Mouse (Mus musculus) neural tube, embryonic 14.5 days (tissue): ENCODE measurements at regions not wholly inside any gene's neighbourhood (a gene's known extent, or its start where the extent isn't known, plus 50 kb on each side); places are given as distances from the start of the nearest gene placed in this dataset.

Source experiments
- ATAC-seq: fragments of 200-750 bp; cut with Nextera tagmentation; 2 replicates; pipeline ENCODE4 v1.8.0; 2017; ENCODE audit warnings: low read depth, mild to moderate bottlenecking, moderate TSS enrichment, moderate library complexity
- H3K27ac ChIP-seq: fragments of 300-500 bp; sonication (generic); 2 replicates; pipeline ENCODE4 v1.5.1; 2014; ENCODE audit warnings: low read depth, mild to moderate bottlenecking, control low read depth, low read length, moderate library complexity, mixed read lengths
- H3K27me3 ChIP-seq: fragments of 300-500 bp; sonication (generic); 2 replicates; pipeline ENCODE4 v1.6.1; 2014; ENCODE audit warnings: low read length; ENCODE audit not compliant: control insufficient read depth, insufficient read depth
- H3K36me3 ChIP-seq: fragments of 300-500 bp; sonication (generic); 2 replicates; pipeline ENCODE4 v1.6.1; 2014; ENCODE audit warnings: low read length, mixed read lengths; ENCODE audit not compliant: control insufficient read depth, insufficient read depth
- H3K4me1 ChIP-seq: fragments of 300-500 bp; sonication (generic); 2 replicates; pipeline ENCODE4 v1.6.1; 2014; ENCODE audit warnings: low read length; ENCODE audit not compliant: control insufficient read depth, insufficient read depth
- H3K4me2 ChIP-seq: fragments of 300-500 bp; sonication (generic); 2 replicates; pipeline ENCODE4 v1.6.1; 2014; ENCODE audit warnings: mild to moderate bottlenecking, low read depth, low read length, control low read depth
- H3K4me3 ChIP-seq: fragments of 300-500 bp; sonication (generic); 2 replicates; pipeline ENCODE4 v1.5.1; 2014; ENCODE audit warnings: low read depth, low read length, control low read depth, mixed read lengths
- H3K9ac ChIP-seq: fragments of 300-500 bp; sonication (generic); replicated peaks from 2 replicates; pipeline ENCODE4 v1.6.1; 2014; ENCODE audit warnings: low read depth, mild to moderate bottlenecking, control low read depth, low read length, mixed read lengths
- H3K9me3 ChIP-seq: fragments of 300-500 bp; sonication (generic); 2 replicates; pipeline ENCODE4 v1.6.1; 2016; ENCODE audit warnings: low read length; ENCODE audit not compliant: control insufficient read depth
- WGBS: fragments of 180-500 bp; shearing (Covaris S2); extraction: QIAGEN DNeasy Blood & Tissue Kit; methylation state at CpG from one replicate; pipeline ENCODE4 v1.1.7; 2014; 5-methylcytosine and 5-hydroxymethylcytosine counted together

GRCm38 (mm10) chr9:84775190-84775589, 537.4 kb upstream of the Gm11114 start:
- no peak overlapping the region for H3K9ac ChIP-seq
- WGBS, result 84% methylated on average over 2 of the region's 2 CpGs
- no peak overlapping the region for H3K27ac ChIP-seq
- H3K9me3 ChIP-seq, result no peaks in the 10 kb centered on the region
- H3K4me3 ChIP-seq, result no peak overlapping the region
- no peaks in the 10 kb centered on the region for H3K27me3 ChIP-seq
- ATAC-seq, result no peak
- no peak overlapping the region for H3K4me2 ChIP-seq
- no peaks in the 10 kb centered on the region for H3K4me1 ChIP-seq
- H3K36me3 ChIP-seq, result no peaks in the 10 kb centered on the region

- whole genome bisulfite sequencing, result 83% methylated on average over 1 of the region's 1 CpGs
- Histone ChIP-seq H3K36me3 (no peaks in the 10 kb centered on the region), H3K4me3 (no peak overlapping the region), H3K27ac (no peak overlapping the region), H3K27me3 (no peaks in the 10 kb centered on the region), H3K4me2 (no peak overlapping the region), H3K4me1 (no peaks in the 10 kb centered on the region), H3K9ac (no peak overlapping the region), H3K9me3 (no peaks in the 10 kb centered on the region)
- ATAC-seq, result no peak
Observed at GRCm38 (mm10) chr9:84779125-84779524, 533.4 kb upstream of the Gm11114 start.

DNA sequence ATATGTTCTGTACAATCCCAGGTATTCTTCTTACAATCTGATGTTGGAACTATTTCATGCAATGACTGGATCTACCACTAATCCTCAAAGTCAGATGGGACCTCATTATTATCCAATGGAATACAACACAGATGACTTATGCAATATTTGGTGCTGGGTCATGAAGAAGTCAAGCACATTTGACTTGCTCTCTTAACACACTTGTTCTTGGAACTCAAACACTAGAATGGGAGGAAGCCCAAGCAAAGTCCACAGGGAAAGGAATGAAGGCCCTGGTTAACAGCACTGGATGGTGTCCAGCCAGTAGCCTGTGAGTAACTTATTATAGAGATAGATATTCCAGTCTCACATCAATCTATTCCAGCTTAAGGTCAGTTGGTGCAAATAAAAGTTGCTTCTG, 486.8 kb upstream of the Gm11114 start:
- Histone ChIP-seq H3K4me1 (no peaks in the 10 kb centered on the region), H3K9ac (no peak overlapping the region), H3K9me3 (no peaks in the 10 kb centered on the region), H3K4me3 (no peak overlapping the region), H3K27ac (no peak overlapping the region), H3K36me3 (no peaks in the 10 kb centered on the region), H3K27me3 (no peaks in the 10 kb centered on the region), H3K4me2 (no peak overlapping the region)
- no peak for ATAC-seq

DNA sequence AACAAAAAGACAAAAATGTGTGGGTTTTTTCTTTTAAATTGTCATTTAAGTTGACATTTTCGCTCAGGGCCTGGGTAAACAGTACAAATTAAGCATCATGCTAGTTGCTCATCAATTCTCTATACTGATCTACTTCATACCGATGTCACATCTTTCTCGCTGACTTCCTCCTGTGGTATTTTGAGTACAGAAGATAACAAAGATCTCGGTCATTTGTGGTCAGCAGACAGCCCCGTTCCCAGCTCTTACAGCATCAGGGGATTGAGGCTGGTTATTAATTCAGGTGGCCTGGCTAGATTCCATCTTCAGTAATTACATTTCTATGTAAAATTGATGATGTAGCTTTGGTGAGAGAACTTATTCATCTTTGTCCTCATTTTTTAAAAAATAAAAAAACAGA, 483.6 kb upstream of the Gm11114 start:
- H3K9me3 ChIP-seq, result no peaks in the 10 kb centered on the region
- no peak overlapping the region for H3K4me2 ChIP-seq
- H3K9ac ChIP-seq, result no peak overlapping the region
- H3K4me1 ChIP-seq, result no peaks in the 10 kb centered on the region
- no peaks in the 10 kb centered on the region for H3K27me3 ChIP-seq
- no peak overlapping the region for H3K27ac ChIP-seq
- H3K36me3 ChIP-seq, result no peaks in the 10 kb centered on the region
- no peak overlapping the region for H3K4me3 ChIP-seq
- 75% methylated on average over 5 of the region's 5 CpGs for WGBS
- no peak for ATAC-seq

DNA sequence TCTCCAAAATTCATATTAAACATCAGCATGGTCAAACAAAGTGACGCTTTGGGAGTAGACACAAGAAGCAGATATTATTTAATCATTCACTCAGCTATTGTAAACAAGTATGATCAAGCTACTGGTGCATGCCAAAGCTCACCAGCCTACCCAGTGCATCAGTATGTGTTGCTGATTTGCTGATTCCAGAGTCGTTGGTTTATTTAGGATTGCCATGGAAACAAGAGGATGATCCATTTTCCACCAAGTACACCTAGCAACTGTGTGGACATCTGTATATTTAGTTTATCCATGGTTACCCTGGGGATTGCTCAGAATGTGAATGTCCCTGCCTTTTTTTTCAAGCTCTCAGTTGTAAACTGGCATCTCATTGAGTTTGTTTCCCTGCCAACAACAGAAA, 481.9 kb upstream of the Gm11114 start:
- Histone ChIP-seq H3K9ac (no peak overlapping the region), H3K27me3 (no peaks in the 10 kb centered on the region), H3K36me3 (no peaks in the 10 kb centered on the region), H3K9me3 (no peaks in the 10 kb centered on the region), H3K4me2 (no peak overlapping the region), H3K4me3 (no peak overlapping the region), H3K27ac (no peak overlapping the region), H3K4me1 (no peaks in the 10 kb centered on the region)
- WGBS, result 67% methylated on average over 2 of the region's 2 CpGs
- peak; percentile 49; the same call in 1 of the 2 replicates for ATAC-seq

DNA sequence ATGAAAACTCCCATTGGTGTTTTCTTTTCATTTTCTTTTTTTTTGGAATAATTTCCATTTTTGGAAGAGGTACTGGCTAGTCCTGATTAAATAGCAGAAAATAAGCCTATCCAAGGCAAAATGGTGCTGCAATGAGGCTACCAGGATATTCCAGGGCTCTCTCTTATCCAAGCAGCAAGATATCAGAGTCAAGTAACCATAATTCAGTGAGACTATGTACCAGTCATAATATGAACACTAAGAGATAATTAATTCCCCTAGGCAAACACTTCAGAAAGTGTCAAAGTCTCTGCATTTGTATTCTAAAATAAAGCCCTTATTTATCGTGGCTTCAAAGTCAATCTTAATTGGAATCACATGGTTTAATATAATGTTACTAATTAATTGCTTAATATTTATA, 475.1 kb upstream of the Gm11114 start:
- Histone ChIP-seq H3K27ac (no peak overlapping the region), H3K4me1 (no peaks in the 10 kb centered on the region), H3K4me3 (no peak overlapping the region), H3K27me3 (no peaks in the 10 kb centered on the region), H3K9ac (no peak overlapping the region), H3K9me3 (no peaks in the 10 kb centered on the region), H3K36me3 (no peaks in the 10 kb centered on the region), H3K4me2 (no peak overlapping the region)
- WGBS, result 77% methylated on average over 1 of the region's 1 CpGs
- ATAC-seq, result no peak

GRCm38 (mm10) chr9:84844021-84844420, 468.6 kb upstream of the Gm11114 start:
- H3K36me3 ChIP-seq, result no peaks in the 10 kb centered on the region
- no peaks in the 10 kb centered on the region for H3K9me3 ChIP-seq
- no peaks in the 10 kb centered on the region for H3K27me3 ChIP-seq
- H3K4me1 ChIP-seq, result no peaks in the 10 kb centered on the region
- no peak overlapping the region for H3K4me2 ChIP-seq
- H3K4me3 ChIP-seq, result no peak overlapping the region
- ATAC-seq, result no peak
- H3K9ac ChIP-seq, result no peak overlapping the region
- H3K27ac ChIP-seq, result no peak overlapping the region

DNA sequence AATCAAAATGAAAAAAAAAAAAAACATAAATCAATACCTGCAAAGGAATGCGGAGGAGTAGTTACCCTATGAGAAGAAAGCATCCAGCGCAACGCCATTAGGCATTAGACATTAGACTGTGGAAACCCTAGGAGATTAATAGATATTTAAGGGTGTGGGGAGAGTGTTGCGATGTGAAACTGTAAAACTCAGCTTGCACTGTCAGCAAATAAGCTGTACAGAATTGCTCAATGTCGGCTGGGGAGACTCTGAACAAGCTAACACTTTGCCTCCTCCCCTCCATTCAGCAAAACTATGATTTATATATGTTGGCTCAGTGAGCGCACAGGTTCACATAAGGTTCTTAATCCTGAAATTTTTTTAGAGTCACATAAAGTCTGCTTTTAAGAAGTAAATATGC, 451.0 kb upstream of the Gm11114 start:
- Histone ChIP-seq H3K9ac (no peak overlapping the region), H3K4me2 (0 out of 2 replicates have a peak overlapping the region, but pooled peaks have one; percentile 14), H3K4me1 (no peaks in the 10 kb centered on the region), H3K9me3 (no peaks in the 10 kb centered on the region), H3K27ac (no peak overlapping the region), H3K36me3 (no peaks in the 10 kb centered on the region), H3K27me3 (no peaks in the 10 kb centered on the region), H3K4me3 (no peak overlapping the region)
- peak; percentile 73; the same call in 1 of the 2 replicates for ATAC-seq
- WGBS, result 52% methylated on average over 6 of the region's 6 CpGs

DNA sequence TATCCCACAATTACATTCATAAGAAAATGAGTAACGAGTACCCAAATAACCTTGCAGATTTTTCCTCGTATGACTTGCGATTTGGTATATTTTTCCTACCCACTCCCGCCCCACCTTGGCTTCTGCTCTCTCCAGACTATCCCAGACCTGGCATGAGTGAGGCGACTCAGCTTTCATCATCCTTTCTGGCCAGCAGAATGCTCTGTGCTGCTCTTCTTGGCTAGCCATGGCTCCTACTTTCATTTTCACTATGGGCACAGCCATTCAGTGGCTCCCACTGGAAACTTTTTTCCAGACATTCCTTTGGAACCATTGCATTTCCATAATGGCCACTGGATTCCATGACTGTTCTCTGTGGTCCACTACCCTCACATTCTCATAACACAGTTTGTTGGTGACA, 449.1 kb upstream of the Gm11114 start:
- no peak for ATAC-seq
- WGBS, result 92% methylated on average over 5 of the region's 5 CpGs
- H3K36me3 ChIP-seq, result no peaks in the 10 kb centered on the region

GRCm38 (mm10) chr9:84894148-84894547, 418.4 kb upstream of the Gm11114 start:
- Histone ChIP-seq H3K4me2 (no peak overlapping the region), H3K4me1 (no peaks in the 10 kb centered on the region), H3K27me3 (no peaks in the 10 kb centered on the region), H3K36me3 (no peaks in the 10 kb centered on the region), H3K9me3 (no peaks in the 10 kb centered on the region), H3K27ac (no peak overlapping the region), H3K4me3 (no peak overlapping the region), H3K9ac (no peak overlapping the region)
- WGBS, result 63% methylated on average over 2 of the region's 2 CpGs
- ATAC-seq, result no peak

More for the DNA sequence above, 449.1 kb upstream of the Gm11114 start:
- no peak overlapping the region for H3K27ac ChIP-seq
- no peaks in the 10 kb centered on the region for H3K27me3 ChIP-seq
- no peak overlapping the region for H3K4me3 ChIP-seq
- H3K4me1 ChIP-seq, result no peaks in the 10 kb centered on the region
- H3K9me3 ChIP-seq, result no peaks in the 10 kb centered on the region
- no peak overlapping the region for H3K9ac ChIP-seq
- H3K4me2 ChIP-seq, result no peak overlapping the region
